Mouse (Mus musculus): Measurements from ENCODE around the gene Msmb. TPM values are rescaled to one million over a fixed set of nuclear protein-coding genes. Genes with fewer than 3 reads are reported as not detected.
"Not testable (repeated sequence)": the region's sequence is repeated elsewhere in the genome, so short reads cannot be mapped to it uniquely, and the experiment has no call there.

Gene Msmb
- polyA plus RNA-seq, 1 experiment from 2014 or later, result not detected

DNA sequence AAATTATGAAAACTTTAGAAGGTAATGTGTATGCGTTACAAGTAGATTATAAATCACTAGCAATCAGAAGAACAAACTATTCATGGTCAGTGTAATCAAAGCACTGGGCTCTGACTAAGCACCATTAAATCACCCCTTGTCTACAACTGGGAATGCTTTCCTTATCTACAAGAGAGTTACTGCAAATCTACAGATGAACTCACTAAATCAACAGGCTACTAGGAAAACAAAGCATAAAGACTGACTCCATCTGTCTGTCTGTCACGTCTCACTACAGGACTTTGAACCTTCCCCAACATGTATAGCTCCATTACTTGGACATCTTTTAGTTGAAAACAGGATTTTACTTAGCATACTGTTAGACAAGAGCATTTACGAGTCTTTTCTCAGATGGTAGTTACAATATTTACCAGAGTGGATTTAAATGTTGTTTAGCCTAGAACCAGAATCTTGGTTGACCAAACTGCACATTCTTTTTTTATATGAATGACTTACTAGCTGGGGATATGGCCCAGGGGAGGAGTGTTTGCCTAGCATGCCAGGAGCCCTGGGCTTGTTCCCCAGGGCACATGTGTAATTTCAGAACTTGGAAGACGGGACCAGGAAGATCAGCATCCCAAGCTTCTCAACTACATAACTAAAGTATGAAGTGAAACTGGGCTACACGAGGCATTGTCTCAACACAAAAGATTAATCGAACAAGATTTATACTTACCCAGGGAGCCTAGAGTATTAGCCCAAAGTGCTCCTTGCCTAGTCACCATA lies 49.0 kb downstream of the Msmb start:
- Histone ChIP-seq H3K4me1 (no peaks in the 10 kb centered on the region), H3K36me3 (ENCODE audit: poor library complexity, severe bottlenecking) (peaks cover 71% of the 10 kb centered on the region), H3K27ac (no peak overlapping the region), H3K9me3 (replicated peaks) (no peaks in the 10 kb centered on the region), H3K4me2 (no peak overlapping the region), H3K27me3 (no peaks in the 10 kb centered on the region), H3K9ac (no peak overlapping the region), H3K4me3 (no peak overlapping the region)
- ATAC-seq, result no peak
- WGBS, result 92% methylated on average over 6 of the region's 6 CpGs

GRCm38 (mm10) chr14:32191926-32192325 lies 50.1 kb downstream of the Msmb start:
- Histone ChIP-seq H3K27ac (no peak overlapping the region), H3K36me3 (ENCODE audit: poor library complexity, severe bottlenecking) (peaks cover 67% of the 10 kb centered on the region), H3K27me3 (no peaks in the 10 kb centered on the region), H3K4me1 (no peaks in the 10 kb centered on the region), H3K4me2 (no peak overlapping the region), H3K9me3 (replicated peaks) (no peaks in the 10 kb centered on the region), H3K4me3 (no peak overlapping the region), H3K9ac (no peak overlapping the region)
- WGBS, result 97% methylated on average over 5 of the region's 5 CpGs
- ATAC-seq, result no peak

- Histone ChIP-seq H3K9me3 (replicated peaks) (no peaks in the 10 kb centered on the region), H3K4me1 (no peaks in the 10 kb centered on the region), H3K9ac (no peak overlapping the region), H3K27ac (no peak overlapping the region), H3K36me3 (ENCODE audit: poor library complexity, severe bottlenecking) (peaks cover 67% of the 10 kb centered on the region), H3K27me3 (no peaks in the 10 kb centered on the region), H3K4me3 (no peak overlapping the region), H3K4me2 (no peak overlapping the region)
- no peak for ATAC-seq
- WGBS, result 52% methylated on average over 3 of the region's 3 CpGs
These were observed 50.6 kb downstream of the Msmb start for GRCm38 (mm10) chr14:32192437-32192836.

DNA sequence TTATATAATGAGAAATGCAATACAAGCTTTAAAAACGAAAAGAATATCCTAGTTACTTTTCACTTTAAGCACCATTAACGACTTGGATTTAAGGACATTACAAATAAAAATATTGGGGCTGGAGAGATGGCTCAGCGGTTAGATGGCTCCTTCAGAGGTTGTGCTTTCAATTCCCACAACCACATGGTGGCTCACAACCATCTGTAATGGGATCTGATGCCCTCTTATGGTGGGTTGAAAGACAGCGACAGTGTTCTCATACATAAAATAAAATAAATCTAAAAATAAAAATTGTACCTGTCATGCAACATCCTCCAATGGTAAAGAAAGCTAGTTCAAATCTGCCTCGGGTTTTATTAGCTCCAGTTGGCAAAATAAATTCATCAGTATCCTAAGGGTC lies 51.7 kb downstream of the Msmb start:
- H3K4me1 ChIP-seq; ATAC-seq; H3K9ac ChIP-seq; H3K27me3 ChIP-seq; H3K4me3 ChIP-seq; H3K27ac ChIP-seq; H3K9me3 ChIP-seq (replicated peaks); H3K4me2 ChIP-seq: not testable (repeated sequence)
- H3K36me3 ChIP-seq (ENCODE audit: poor library complexity, severe bottlenecking), result peaks cover 65% of the 10 kb centered on the region
- WGBS, result 80% methylated on average over 5 of the region's 5 CpGs

DNA sequence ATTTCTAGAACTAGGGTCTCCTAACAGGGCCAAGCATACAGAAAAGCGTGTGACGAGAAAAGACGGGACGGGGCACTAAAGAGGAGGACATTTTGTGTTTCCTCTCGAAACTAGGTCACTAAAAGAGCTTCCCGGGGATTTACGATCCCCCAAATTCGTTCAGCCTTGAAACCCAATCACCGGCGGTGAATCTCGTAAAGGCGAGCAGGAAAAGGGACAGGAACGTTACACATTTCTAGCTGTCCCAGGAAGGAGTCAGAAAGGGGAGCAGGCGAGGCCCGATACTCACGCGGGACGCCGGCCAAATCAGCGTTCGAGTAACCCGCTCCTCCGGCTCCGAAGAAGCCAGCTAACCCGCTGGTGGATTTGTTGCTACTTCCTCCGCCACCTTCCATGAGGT lies 59.5 kb downstream of the Msmb start:
- Histone ChIP-seq H3K27ac (no peak overlapping the region), H3K4me1 (peaks cover 29% of the 10 kb centered on the region), H3K9me3 (replicated peaks) (no peaks in the 10 kb centered on the region), H3K4me2 (peak overlapping the region; percentile 73), H3K4me3 (peak overlapping the region; percentile 100), H3K36me3 (ENCODE audit: poor library complexity, severe bottlenecking) (peaks cover 34% of the 10 kb centered on the region), H3K27me3 (no peaks in the 10 kb centered on the region), H3K9ac (peak overlapping the region; percentile 96)
- 0% methylated on average over 25 of the region's 26 CpGs for WGBS
- ATAC-seq, result peak; percentile 63

DNA sequence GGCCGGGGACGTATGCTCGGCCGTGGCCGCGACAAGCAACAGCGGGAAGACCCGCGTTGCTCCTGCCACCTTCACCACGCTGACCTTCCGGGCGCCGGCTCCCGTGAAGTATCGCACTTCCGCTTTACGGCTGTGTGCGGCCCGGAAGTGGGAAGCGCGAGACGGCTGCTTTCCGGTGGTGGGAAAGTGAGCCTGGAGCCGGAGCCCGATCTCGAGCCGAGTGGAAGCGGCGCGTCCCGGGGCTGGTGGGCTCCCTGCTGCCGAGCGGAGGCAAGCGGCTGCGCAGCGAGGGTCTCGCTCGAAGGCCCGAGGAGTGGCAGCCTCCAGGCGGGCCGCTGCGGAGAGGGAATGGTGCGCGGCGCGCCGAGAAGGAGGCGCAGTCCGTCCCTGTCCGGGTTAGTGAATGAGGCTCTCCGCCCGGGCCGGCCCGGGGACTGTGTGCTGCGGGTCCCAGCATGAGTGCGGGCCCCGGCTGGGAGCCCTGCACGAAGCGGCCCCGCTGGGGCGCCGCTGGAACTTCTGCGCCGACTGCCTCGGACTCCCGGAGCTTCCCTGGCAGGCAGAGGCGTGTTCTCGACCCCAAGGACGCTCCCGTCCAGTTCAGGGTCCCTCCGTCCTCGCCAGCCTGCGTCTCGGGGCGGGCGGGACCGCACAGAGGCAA lies 60.1 kb downstream of the Msmb start, which contains the start of the genes Timm23 and Parg:
Gene Timm23, minus strand, starts transcription at position 108 of the 661 bp plus-strand sequence.
Gene Parg, plus strand, starts transcription at position 159 of the 661 bp plus-strand sequence.
- Histone ChIP-seq H3K27ac (peak within 1 kb of the TSS; percentile 68), H3K9ac (peak within 1 kb of the TSS; percentile 96), H3K27me3 (no peaks in the 10 kb centered on the region), H3K4me3 (peak within 1 kb of the TSS; percentile 100), H3K4me2 (peak within 1 kb of the TSS; percentile 95), H3K4me1 (peaks cover 29% of the 10 kb centered on the region), H3K36me3 (ENCODE audit: poor library complexity, severe bottlenecking) (peaks cover 30% of the 10 kb centered on the region), H3K9me3 (replicated peaks) (no peaks in the 10 kb centered on the region)
- ATAC-seq, result peak; percentile 96
- WGBS, result under 1% methylated on average over 73 of the region's 77 CpGs

Other genes with a start within 250 kb of the Msmb start
- 0.10 and 0.19 TPM in 2 replicates for gene Galnt15, start 113.0 kb upstream of the Msmb start, polyA plus RNA-seq (2015; fragmentation: Nextera tagmentation; extraction: Ambion mirVana)
- gene Oxnad1, start 56.6 kb upstream of the Msmb start, polyA plus RNA-seq (2015; fragmentation: Nextera tagmentation; extraction: Ambion mirVana), result 20.8 and 26.0 TPM in 2 replicates
- gene Dph3, start 56.3 kb upstream of the Msmb start, polyA plus RNA-seq (2015; fragmentation: Nextera tagmentation; extraction: Ambion mirVana), result 88.1 and 88.8 TPM in 2 replicates
- 81.6 and 88.4 TPM in 2 replicates for gene Ncoa4, start 17.8 kb downstream of the Msmb start, polyA plus RNA-seq (2015; fragmentation: Nextera tagmentation; extraction: Ambion mirVana)
- gene Timm23, start 59.9 kb downstream of the Msmb start, polyA plus RNA-seq (2015; fragmentation: Nextera tagmentation; extraction: Ambion mirVana), result 239 and 248 TPM in 2 replicates
- gene Parg, start 59.9 kb downstream of the Msmb start, polyA plus RNA-seq (2015; fragmentation: Nextera tagmentation; extraction: Ambion mirVana), result 36.6 and 40.8 TPM in 2 replicates
- 20.3 and 21.7 TPM in 2 replicates for gene Ogdhl, start 180.0 kb downstream of the Msmb start, polyA plus RNA-seq (2015; fragmentation: Nextera tagmentation; extraction: Ambion mirVana)
- 0.50 and 0.74 TPM in 2 replicates for gene 1700024G13Rik, start 246.4 kb downstream of the Msmb start, polyA plus RNA-seq (2015; fragmentation: Nextera tagmentation; extraction: Ambion mirVana)

Measured in forebrain, embryonic 13.5 days (tissue).